Mouse (Mus musculus): ENCODE measurements around the gene Cbr4. TPM values are rescaled to one million over a fixed set of nuclear protein-coding genes. Genes with fewer than 3 reads are reported as not detected.
A peak's percentile ranks its signal among the peaks of the same experiment; 100 is the strongest.

Cbr4 gene
- polyA plus RNA-seq, 1 experiment from 2014 or later, result 27.8 TPM

GRCm38 (mm10) chr8:61528197-61528596 is 40.7 kb downstream of the Cbr4 start:
- H3K9ac ChIP-seq, result no peak overlapping the region
- peaks cover 68% of the 10 kb centered on the region for H3K36me3 ChIP-seq
- 89% methylated on average over 9 of the region's 9 CpGs for WGBS

GRCm38 (mm10) chr8:61528642-61529041 is 41.1 kb downstream of the Cbr4 start:
- Histone ChIP-seq H3K9ac (no peak overlapping the region), H3K27ac (replicated peaks) (no peak overlapping the region; the same call in 1 of the 2 replicates), H3K4me3 (replicated peaks) (no peak overlapping the region), H3K36me3 (peaks cover 65% of the 10 kb centered on the region), H3K27me3 (no peaks in the 10 kb centered on the region), H3K4me2 (replicated peaks) (no peak overlapping the region), H3K9me3 (replicated peaks) (no peaks in the 10 kb centered on the region), H3K4me1 (no peaks in the 10 kb centered on the region)
- no peak for ATAC-seq (ENCODE audit: insufficient number of reproducible peaks, low FRiP score, low TSS enrichment, low read depth)
- 65% methylated on average over 6 of the region's 6 CpGs for WGBS

More at GRCm38 (mm10) chr8:61528197-61528596, 40.7 kb downstream of the Cbr4 start:
- H3K4me1 ChIP-seq, result no peaks in the 10 kb centered on the region
- no peaks in the 10 kb centered on the region for H3K27me3 ChIP-seq
- no peaks in the 10 kb centered on the region for H3K9me3 ChIP-seq (replicated peaks)
- ATAC-seq (ENCODE audit: insufficient number of reproducible peaks, low FRiP score, low TSS enrichment, low read depth), result no peak
- H3K4me3 ChIP-seq (replicated peaks), result no peak overlapping the region
- H3K27ac ChIP-seq (replicated peaks), result no peak overlapping the region
- no peak overlapping the region for H3K4me2 ChIP-seq (replicated peaks)

- ATAC-seq (ENCODE audit: insufficient number of reproducible peaks, low FRiP score, low TSS enrichment, low read depth), result no peak
- Histone ChIP-seq H3K4me2 (replicated peaks) (0 out of 2 replicates have a peak overlapping the region, but pooled peaks have one; percentile 3), H3K9ac (no peak overlapping the region), H3K9me3 (replicated peaks) (no peaks in the 10 kb centered on the region), H3K27ac (replicated peaks) (no peak overlapping the region), H3K36me3 (peaks cover 58% of the 10 kb centered on the region), H3K4me3 (replicated peaks) (no peak overlapping the region), H3K4me1 (no peaks in the 10 kb centered on the region), H3K27me3 (no peaks in the 10 kb centered on the region)
- WGBS, result 59% methylated on average over 22 of the region's 22 CpGs
Measured at GRCm38 (mm10) chr8:61531944-61532795, 44.6 kb downstream of the Cbr4 start.

- H3K4me1 ChIP-seq, result peaks cover 2% of the 10 kb centered on the region; the same call in 1 of the 2 replicates
- no peaks in the 10 kb centered on the region for H3K9me3 ChIP-seq (replicated peaks)
- H3K4me2 ChIP-seq (replicated peaks), result no peak overlapping the region
- H3K4me3 ChIP-seq (replicated peaks), result no peak overlapping the region
- no peaks in the 10 kb centered on the region for H3K27me3 ChIP-seq
- H3K36me3 ChIP-seq, result peaks cover 56% of the 10 kb centered on the region
- no peak overlapping the region for H3K27ac ChIP-seq (replicated peaks)
- WGBS, result 66% methylated on average over 5 of the region's 5 CpGs
- H3K9ac ChIP-seq, result no peak overlapping the region
- ATAC-seq (ENCODE audit: insufficient number of reproducible peaks, low FRiP score, low TSS enrichment, low read depth), result no peak
Measured at GRCm38 (mm10) chr8:61532831-61533230, 45.3 kb downstream of the Cbr4 start.

- peaks cover 56% of the 10 kb centered on the region for H3K36me3 ChIP-seq
- 43% methylated on average over 16 of the region's 16 CpGs for WGBS
- peaks cover 8% of the 10 kb centered on the region for H3K4me1 ChIP-seq
- no peak overlapping the region for H3K4me2 ChIP-seq (replicated peaks)
- H3K9ac ChIP-seq, result no peak overlapping the region
- ATAC-seq (ENCODE audit: insufficient number of reproducible peaks, low FRiP score, low TSS enrichment, low read depth), result no peak
- no peaks in the 10 kb centered on the region for H3K27me3 ChIP-seq
- no peak overlapping the region for H3K4me3 ChIP-seq (replicated peaks)
- H3K27ac ChIP-seq (replicated peaks), result no peak overlapping the region
- no peaks in the 10 kb centered on the region for H3K9me3 ChIP-seq (replicated peaks)
Measured at GRCm38 (mm10) chr8:61533356-61533926, 45.9 kb downstream of the Cbr4 start.

GRCm38 (mm10) chr8:61535472-61535871 is 47.9 kb downstream of the Cbr4 start:
- 78% methylated on average over 11 of the region's 11 CpGs for WGBS
- Histone ChIP-seq H3K36me3 (peaks cover 51% of the 10 kb centered on the region), H3K27me3 (no peaks in the 10 kb centered on the region), H3K4me2 (replicated peaks) (no peak overlapping the region), H3K4me3 (replicated peaks) (no peak overlapping the region), H3K4me1 (peaks cover 10% of the 10 kb centered on the region), H3K9me3 (replicated peaks) (no peaks in the 10 kb centered on the region), H3K9ac (no peak overlapping the region), H3K27ac (replicated peaks) (no peak overlapping the region)
- no peak for ATAC-seq (ENCODE audit: insufficient number of reproducible peaks, low FRiP score, low TSS enrichment, low read depth)

- peaks cover 10% of the 10 kb centered on the region for H3K4me1 ChIP-seq
- no peak overlapping the region for H3K9ac ChIP-seq
- H3K9me3 ChIP-seq (replicated peaks), result no peaks in the 10 kb centered on the region
- H3K27me3 ChIP-seq, result no peaks in the 10 kb centered on the region
- no peak overlapping the region for H3K4me2 ChIP-seq (replicated peaks)
- H3K4me3 ChIP-seq (replicated peaks), result no peak overlapping the region
- H3K27ac ChIP-seq (replicated peaks), result no peak overlapping the region
- H3K36me3 ChIP-seq, result peaks cover 37% of the 10 kb centered on the region
- WGBS, result 61% methylated on average over 5 of the region's 5 CpGs
- no peak for ATAC-seq (ENCODE audit: insufficient number of reproducible peaks, low FRiP score, low TSS enrichment, low read depth)
Measured at GRCm38 (mm10) chr8:61537471-61537870, 49.9 kb downstream of the Cbr4 start.

- Histone ChIP-seq H3K9ac (no peak overlapping the region), H3K4me3 (replicated peaks) (no peak overlapping the region), H3K27me3 (no peaks in the 10 kb centered on the region), H3K36me3 (peaks cover 33% of the 10 kb centered on the region), H3K4me1 (peaks cover 10% of the 10 kb centered on the region), H3K4me2 (replicated peaks) (no peak overlapping the region), H3K9me3 (replicated peaks) (no peaks in the 10 kb centered on the region), H3K27ac (replicated peaks) (no peak overlapping the region)
- 35% methylated on average over 7 of the region's 7 CpGs for WGBS
- peak; percentile 34; the same call in 1 of the 2 replicates for ATAC-seq (ENCODE audit: insufficient number of reproducible peaks, low FRiP score, low TSS enrichment, low read depth)
Measured at GRCm38 (mm10) chr8:61539828-61540500, 52.4 kb downstream of the Cbr4 start.

- H3K4me3 ChIP-seq (replicated peaks), result no peak overlapping the region
- H3K9me3 ChIP-seq (replicated peaks), result 0 out of 2 replicates have a peak, but pooled peaks cover 8% of the 10 kb centered on the region
- H3K4me1 ChIP-seq, result peaks cover 22% of the 10 kb centered on the region
- peaks cover 33% of the 10 kb centered on the region for H3K36me3 ChIP-seq
- H3K27me3 ChIP-seq, result no peaks in the 10 kb centered on the region
- H3K4me2 ChIP-seq (replicated peaks), result no peak overlapping the region
- no peak overlapping the region for H3K27ac ChIP-seq (replicated peaks)
- 0 out of 2 replicates have a peak, but pooled peaks have one; percentile 27 for ATAC-seq (ENCODE audit: insufficient number of reproducible peaks, low FRiP score, low TSS enrichment, low read depth)
- WGBS, result 56% methylated on average over 41 of the region's 41 CpGs
- H3K9ac ChIP-seq, result no peak overlapping the region
Measured at GRCm38 (mm10) chr8:61549585-61549984, 62.1 kb downstream of the Cbr4 start.

- H3K9me3 ChIP-seq (replicated peaks), result 0 out of 2 replicates have a peak, but pooled peaks cover 8% of the 10 kb centered on the region
- H3K36me3 ChIP-seq, result peaks cover 29% of the 10 kb centered on the region
- peaks cover 27% of the 10 kb centered on the region for H3K4me1 ChIP-seq
- H3K9ac ChIP-seq, result no peak overlapping the region
- 44% methylated on average over 26 of the region's 27 CpGs for WGBS
- no peak overlapping the region for H3K4me2 ChIP-seq (replicated peaks)
- H3K27ac ChIP-seq (replicated peaks), result no peak overlapping the region
- H3K27me3 ChIP-seq, result no peaks in the 10 kb centered on the region
- no peak overlapping the region for H3K4me3 ChIP-seq (replicated peaks)
- ATAC-seq (ENCODE audit: insufficient number of reproducible peaks, low FRiP score, low TSS enrichment, low read depth), result no peak
Measured at GRCm38 (mm10) chr8:61550006-61550748, 62.6 kb downstream of the Cbr4 start.
